Mouse (Mus musculus): ENCODE measurements around the gene Lrrtm3. TPM values are rescaled to one million over a fixed set of nuclear protein-coding genes. Genes with fewer than 3 reads are reported as not detected.

The Lrrtm3 gene
- polyA plus RNA-seq (2011; ENCODE audit: insufficient read length, low read depth, missing spikeins) = 2.0 and 7.6 TPM in 2 replicates

DNA sequence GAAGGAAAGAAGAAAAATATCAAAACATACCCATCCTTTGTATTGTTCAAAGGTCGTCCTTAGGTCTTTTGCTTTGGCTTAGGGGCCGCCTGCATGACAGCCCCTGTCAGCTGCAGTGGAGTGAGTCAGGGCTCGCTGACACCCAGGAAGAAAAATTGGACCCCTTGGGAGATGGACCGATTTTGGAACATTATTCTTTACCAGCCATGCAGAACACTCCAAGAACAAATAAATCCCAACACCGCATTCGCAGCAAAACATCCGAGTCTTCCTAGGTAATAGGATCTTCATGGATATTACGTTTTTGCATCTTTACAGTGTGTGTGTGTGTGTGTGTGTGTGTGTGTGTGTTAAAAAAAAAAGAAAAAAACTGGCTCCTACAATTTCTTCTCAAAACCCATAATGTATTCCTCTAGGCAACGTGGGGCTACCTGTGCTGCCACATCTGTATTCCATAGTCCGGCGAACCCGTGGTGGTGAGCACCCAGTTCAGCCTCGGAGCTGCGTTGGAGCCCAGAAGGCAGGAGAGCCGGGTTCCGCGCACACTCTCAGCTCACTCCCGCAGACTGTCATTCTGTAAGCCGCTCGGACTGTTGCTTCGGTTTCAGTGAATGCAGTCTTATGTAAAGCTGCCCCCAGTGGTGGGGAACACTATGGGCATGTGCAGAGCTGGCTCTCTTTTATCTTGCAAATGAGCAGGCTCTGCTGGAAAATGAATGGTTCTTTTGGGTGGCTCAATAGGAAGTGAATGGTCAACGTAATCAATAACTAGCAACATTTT, at the start of gene Lrrtm3:
Gene Lrrtm3, minus strand, starts transcription at position 598 of the 781 bp plus-strand sequence.
- no peak for TF ChIP-seq POLR2A (IDR thresholded peaks at IDR 0.05; ENCODE audit: low read depth, low read length)
- peak; percentile 26; the same call in 1 of the 2 replicates for TF ChIP-seq CTCF (IDR thresholded peaks at IDR 0.05; ENCODE audit: borderline replicate concordance, insufficient read depth, low read length)
- Histone ChIP-seq H3K4me3 (ENCODE audit: insufficient read depth, low read length) (peak within 1 kb of the TSS; percentile 30; the same call in 1 of the 2 replicates), H3K4me1 (ENCODE audit: control insufficient read depth, insufficient read depth, low read length) (peaks cover 3% of the 10 kb centered on the region; the same call in 1 of the 2 replicates), H3K27ac (ENCODE audit: insufficient read depth, low read length) (no peak within 1 kb of the TSS)

DNA sequence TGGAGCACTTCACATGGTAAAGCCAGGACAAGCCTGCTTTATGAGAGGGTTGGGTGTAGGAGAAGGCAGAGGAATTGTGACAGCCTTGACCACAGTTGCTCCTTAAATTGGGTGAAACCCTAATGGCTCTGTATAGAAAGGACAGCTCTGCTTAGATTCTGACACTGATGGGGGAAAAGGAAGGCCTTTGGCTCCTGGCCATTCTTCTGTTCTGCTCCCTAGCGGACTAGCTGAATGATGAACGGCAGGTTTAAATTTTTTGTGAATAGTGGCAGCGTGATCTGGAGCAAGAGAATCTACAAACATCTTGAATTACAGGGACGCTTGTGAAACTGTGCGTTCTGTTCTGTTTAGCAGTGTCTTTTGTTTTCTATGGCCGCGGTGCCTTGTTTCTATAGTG, 45.4 kb upstream of the Lrrtm3 start:
- no peak overlapping the region for H3K27ac ChIP-seq (ENCODE audit: insufficient read depth, low read length)
- H3K4me3 ChIP-seq (ENCODE audit: insufficient read depth, low read length) = no peak overlapping the region
- H3K4me1 ChIP-seq (ENCODE audit: control insufficient read depth, insufficient read depth, low read length) = no peaks in the 10 kb centered on the region
- TF ChIP-seq CTCF (IDR thresholded peaks at IDR 0.05; ENCODE audit: borderline replicate concordance, insufficient read depth, low read length) (no peak), POLR2A (IDR thresholded peaks at IDR 0.05; ENCODE audit: low read depth, low read length) (no peak)

DNA sequence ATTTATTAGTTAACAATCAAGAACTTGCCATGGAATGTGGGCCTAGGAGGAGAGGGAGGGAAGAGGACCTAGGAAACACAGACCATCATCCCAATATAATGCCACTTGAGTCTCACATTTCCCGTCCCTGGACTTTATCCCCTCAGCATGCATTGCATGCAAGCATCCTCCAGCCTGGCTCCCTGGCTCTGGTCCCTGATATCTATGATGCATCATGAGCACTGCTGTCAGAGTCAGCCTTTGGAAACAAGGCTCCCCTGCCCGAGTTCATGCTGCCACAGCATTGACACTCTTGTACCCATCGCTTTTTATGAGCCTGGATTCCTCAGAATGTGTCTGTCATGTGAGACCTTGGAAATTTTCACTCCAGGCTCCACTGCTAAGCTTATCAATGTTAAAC, 43.4 kb upstream of the Lrrtm3 start:
- no peaks in the 10 kb centered on the region for H3K4me1 ChIP-seq (ENCODE audit: control insufficient read depth, insufficient read depth, low read length)

DNA sequence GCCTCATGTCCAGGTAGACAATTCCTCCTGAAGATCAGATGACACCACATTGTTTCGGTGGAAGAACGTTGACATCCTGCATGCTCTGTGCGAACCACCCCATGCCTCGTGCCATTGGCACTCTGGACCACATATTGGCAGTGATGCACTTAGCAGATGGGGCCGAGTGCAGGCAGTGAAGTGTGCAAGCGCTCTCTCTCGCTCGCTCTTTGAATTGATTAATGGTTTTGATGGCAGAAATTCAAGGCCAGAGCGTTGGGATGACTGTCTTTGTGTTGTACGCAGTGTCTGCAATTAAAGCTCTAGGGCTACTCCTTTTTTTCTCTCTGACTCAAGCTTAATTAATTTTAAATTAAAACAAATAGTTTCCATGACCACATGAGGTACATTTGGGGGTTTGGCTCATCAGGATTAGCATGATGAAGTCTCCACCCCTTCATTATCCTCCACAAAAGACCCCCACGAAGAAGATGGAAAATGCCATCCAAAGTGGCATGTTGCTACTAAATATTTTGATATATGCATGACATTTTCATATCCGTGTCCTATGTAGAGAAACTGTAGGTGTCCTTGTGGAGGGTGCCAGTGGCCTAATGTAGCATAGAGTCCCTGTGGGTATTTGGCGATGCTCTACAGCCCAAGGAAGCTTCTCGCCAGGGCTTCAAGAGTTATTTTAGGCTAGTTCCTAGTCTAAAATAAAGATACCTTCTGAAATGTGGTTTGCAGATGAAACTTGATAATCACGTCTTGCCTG, 40.5 kb upstream of the Lrrtm3 start:
- no peak overlapping the region for H3K4me3 ChIP-seq (ENCODE audit: insufficient read depth, low read length)
- no peaks in the 10 kb centered on the region for H3K4me1 ChIP-seq (ENCODE audit: control insufficient read depth, insufficient read depth, low read length)
- no peak overlapping the region for H3K27ac ChIP-seq (ENCODE audit: insufficient read depth, low read length)
- TF ChIP-seq POLR2A (IDR thresholded peaks at IDR 0.05; ENCODE audit: low read depth, low read length) (no peak), CTCF (IDR thresholded peaks at IDR 0.05; ENCODE audit: borderline replicate concordance, insufficient read depth, low read length) (no peak)

More for the DNA sequence above, 43.4 kb upstream of the Lrrtm3 start:
- H3K4me3 ChIP-seq (ENCODE audit: insufficient read depth, low read length) = no peak overlapping the region
- TF ChIP-seq POLR2A (IDR thresholded peaks at IDR 0.05; ENCODE audit: low read depth, low read length) (no peak), CTCF (IDR thresholded peaks at IDR 0.05; ENCODE audit: borderline replicate concordance, insufficient read depth, low read length) (no peak)
- H3K27ac ChIP-seq (ENCODE audit: insufficient read depth, low read length) = no peak overlapping the region

DNA sequence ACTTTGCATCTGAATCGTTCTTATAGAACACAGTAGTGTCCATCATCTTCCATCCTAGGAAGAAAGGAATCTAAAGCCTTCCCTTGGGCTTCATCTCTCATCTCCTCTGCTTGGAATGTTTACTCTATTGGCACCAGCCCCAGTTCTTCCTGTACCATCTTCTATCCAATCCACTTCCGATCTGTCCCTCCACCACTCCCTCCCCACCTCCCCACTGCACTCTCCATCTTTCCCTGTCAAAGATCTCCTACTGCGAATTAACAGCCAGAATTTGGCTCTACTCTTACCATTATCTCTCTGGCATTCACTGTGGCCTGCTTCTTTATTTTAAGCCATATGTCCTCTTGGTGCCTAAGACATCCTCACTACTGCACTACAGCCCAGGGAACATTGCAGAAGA, 28.8 kb upstream of the Lrrtm3 start:
- no peak overlapping the region for H3K27ac ChIP-seq (ENCODE audit: insufficient read depth, low read length)
- TF ChIP-seq CTCF (IDR thresholded peaks at IDR 0.05; ENCODE audit: borderline replicate concordance, insufficient read depth, low read length) = no peak
- TF ChIP-seq POLR2A (IDR thresholded peaks at IDR 0.05; ENCODE audit: low read depth, low read length) = no peak
- no peaks in the 10 kb centered on the region for H3K4me1 ChIP-seq (ENCODE audit: control insufficient read depth, insufficient read depth, low read length)
- no peak overlapping the region for H3K4me3 ChIP-seq (ENCODE audit: insufficient read depth, low read length)

DNA sequence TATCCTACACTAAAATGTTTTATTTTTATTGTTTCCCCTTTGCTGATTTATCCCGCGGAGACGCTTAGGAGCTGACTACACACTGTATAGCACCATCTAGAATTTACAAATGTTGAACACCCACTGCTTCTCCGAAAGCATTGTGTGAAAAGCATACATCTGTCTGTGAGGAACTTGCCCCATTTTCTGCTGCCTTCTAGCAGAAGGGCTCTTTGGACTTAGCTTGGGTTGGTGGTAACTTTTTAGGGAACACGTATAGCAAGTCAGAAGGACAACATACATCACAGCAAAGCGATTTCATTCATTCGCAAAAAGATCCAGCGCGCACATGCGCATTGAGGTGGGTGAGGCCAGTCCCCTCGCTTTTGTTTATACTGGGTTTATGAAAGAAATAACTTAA, 25.2 kb upstream of the Lrrtm3 start:
- no peak for TF ChIP-seq CTCF (IDR thresholded peaks at IDR 0.05; ENCODE audit: borderline replicate concordance, insufficient read depth, low read length)
- no peak for TF ChIP-seq POLR2A (IDR thresholded peaks at IDR 0.05; ENCODE audit: low read depth, low read length)
- no peak overlapping the region for H3K4me3 ChIP-seq (ENCODE audit: insufficient read depth, low read length)
- H3K27ac ChIP-seq (ENCODE audit: insufficient read depth, low read length) = no peak overlapping the region
- no peaks in the 10 kb centered on the region for H3K4me1 ChIP-seq (ENCODE audit: control insufficient read depth, insufficient read depth, low read length)

DNA sequence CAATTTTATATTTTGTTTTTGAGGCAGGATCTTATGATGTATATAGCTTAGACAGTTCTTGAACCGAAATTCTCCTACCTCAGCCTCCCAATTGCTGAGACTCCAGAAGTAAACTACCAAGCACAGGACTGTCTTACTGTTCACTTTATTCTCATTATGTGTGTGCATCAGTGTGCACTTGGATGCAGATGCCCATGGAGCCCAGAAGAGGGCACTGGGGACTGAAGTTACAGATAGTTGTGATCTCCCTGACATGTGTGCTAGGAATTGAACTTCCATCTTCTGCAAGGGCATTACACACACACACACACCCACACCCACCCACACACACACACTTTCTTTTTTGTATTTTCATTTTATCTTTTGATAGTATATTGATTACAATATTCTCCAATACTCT, 6.5 kb upstream of the Lrrtm3 start:
- no peak overlapping the region for H3K4me3 ChIP-seq (ENCODE audit: insufficient read depth, low read length)
- no peak overlapping the region for H3K27ac ChIP-seq (ENCODE audit: insufficient read depth, low read length)
- no peak for TF ChIP-seq POLR2A (IDR thresholded peaks at IDR 0.05; ENCODE audit: low read depth, low read length)
- TF ChIP-seq CTCF (IDR thresholded peaks at IDR 0.05; ENCODE audit: borderline replicate concordance, insufficient read depth, low read length) = peak; percentile 6; the same call in 1 of the 2 replicates
- no peaks in the 10 kb centered on the region for H3K4me1 ChIP-seq (ENCODE audit: control insufficient read depth, insufficient read depth, low read length)

DNA sequence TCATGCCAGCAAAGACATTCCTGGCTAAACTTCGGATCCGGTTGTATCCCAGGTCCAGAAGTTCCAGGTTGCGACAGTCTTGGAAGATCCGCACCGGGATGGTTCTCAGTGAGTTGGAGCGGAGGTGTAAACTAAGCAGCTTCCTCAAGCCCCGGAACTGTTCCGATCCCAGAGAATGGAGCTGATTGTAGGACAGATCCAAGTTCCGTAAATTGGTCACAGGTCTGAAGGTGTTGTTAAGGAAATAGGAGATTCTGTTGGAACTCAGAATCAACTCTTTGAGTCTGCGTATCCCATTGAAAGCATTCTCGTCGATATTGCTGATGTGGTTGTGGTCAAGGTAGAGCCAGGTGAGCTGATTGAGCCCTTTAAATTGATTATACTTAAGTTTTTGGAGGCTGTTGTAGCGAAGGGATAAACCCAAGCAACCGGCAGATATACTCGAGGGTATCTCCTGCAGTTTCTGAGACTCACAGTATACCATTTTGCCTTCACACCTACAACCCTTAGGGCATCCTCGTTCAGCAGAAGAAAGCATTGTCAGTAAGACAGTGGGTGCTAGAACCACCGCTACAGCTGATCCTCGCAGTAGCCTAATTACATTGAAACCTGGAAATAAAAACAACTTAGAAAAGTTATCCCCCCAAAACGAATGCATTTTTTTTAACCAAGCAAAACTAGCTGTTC, 1.2 kb downstream of the Lrrtm3 start:
- Histone ChIP-seq H3K4me3 (ENCODE audit: insufficient read depth, low read length) (no peak overlapping the region), H3K27ac (ENCODE audit: insufficient read depth, low read length) (no peak overlapping the region), H3K4me1 (ENCODE audit: control insufficient read depth, insufficient read depth, low read length) (peaks cover 3% of the 10 kb centered on the region; the same call in 1 of the 2 replicates)
- TF ChIP-seq CTCF (IDR thresholded peaks at IDR 0.05; ENCODE audit: borderline replicate concordance, insufficient read depth, low read length) = no peak

DNA sequence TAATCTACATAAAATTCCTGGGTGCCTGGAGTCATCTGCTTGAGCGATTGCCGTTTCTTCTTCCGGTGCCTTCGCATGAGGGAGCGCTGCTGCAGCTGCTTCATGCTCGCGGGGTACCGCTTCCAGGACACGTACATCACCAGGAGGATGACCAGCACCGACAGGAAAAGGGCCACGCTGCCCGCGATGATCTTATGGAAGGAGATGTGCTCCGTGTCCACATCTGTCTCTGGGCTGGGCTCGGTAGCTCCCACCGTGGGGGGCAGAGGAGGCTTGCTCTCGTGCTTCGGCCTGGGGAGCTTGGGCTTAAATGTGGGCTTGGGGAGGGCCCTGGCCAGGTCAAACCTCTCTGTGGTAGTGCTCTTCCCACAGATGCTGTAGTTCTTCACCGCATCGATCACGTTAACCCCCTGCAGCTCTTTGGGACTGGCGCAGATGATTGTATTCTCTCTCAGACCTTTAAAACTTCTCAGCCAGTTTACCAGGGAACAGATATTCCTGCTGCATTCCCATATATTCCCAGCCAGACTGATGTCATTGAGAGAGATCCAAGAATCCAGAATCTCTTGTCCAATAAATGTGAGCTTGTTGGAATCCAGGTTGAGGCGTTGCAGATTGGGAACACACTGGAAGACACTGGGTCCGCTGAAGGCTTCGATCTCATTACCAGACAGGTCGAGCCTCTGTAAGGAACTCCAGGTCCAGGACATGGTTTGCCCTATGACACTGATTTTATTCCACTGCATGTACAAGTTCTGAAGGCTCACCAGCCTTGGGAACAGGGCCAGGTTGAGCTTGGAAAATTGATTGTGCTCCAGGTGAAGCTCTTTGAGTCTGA, 1.9 kb downstream of the Lrrtm3 start:
- TF ChIP-seq CTCF (IDR thresholded peaks at IDR 0.05; ENCODE audit: borderline replicate concordance, insufficient read depth, low read length) (no peak), POLR2A (IDR thresholded peaks at IDR 0.05; ENCODE audit: low read depth, low read length) (no peak)
- H3K4me3 ChIP-seq (ENCODE audit: insufficient read depth, low read length) = peak overlapping the region; percentile 9; the same call in 1 of the 2 replicates
- H3K27ac ChIP-seq (ENCODE audit: insufficient read depth, low read length) = no peak overlapping the region
- peaks cover 3% of the 10 kb centered on the region; the same call in 1 of the 2 replicates for H3K4me1 ChIP-seq (ENCODE audit: control insufficient read depth, insufficient read depth, low read length)

Data from embryonic fibroblast, embryonic 13.5 days (primary cell).